Mouse (Mus musculus) G1E (cell line): ENCODE measurements around the gene Hes3.

ENCODE experiments used
- CTCF ChIP-seq: IDR thresholded peaks from 2 replicates; pipeline ENCODE4 v1.5.1; 2012; ENCODE audit warnings: low read depth, low read length, inconsistent platforms, mixed read lengths
- GATA1 ChIP-seq: IDR thresholded peaks from 2 replicates; pipeline ENCODE4 v1.6.1; 2012; ENCODE audit warnings: borderline replicate concordance, low read length, inconsistent platforms, mixed read lengths

DNA sequence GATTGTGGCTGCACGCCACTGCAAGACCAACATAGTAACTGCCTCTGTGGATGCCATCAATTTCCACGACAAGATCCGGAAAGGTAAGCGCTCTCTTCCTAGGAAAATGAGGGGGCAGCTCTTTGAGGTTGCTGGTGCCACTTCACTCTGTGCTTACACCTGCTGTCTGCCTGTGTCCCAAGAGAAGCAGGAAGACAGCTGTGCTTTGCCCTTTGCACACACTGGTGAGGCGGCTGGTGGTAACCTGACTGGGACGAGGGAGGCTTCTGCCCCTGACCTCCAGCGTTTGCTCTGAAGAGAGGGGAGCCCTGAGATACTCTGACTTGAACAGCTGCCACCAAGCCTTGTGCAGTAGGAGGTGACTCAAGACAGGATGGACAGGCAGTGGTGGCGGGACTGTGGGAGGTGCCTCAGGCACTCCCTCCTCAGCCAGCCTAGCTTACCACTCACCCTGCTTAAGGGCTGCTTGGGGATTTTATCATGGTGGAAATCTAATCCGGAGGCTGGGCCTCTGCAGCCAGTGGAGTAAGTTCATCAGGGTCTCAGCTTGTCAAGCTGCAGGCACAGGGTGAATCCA, 38.2 kb downstream of the Hes3 start:
- TF ChIP-seq CTCF (no peak), GATA1 (no peak)
